Mouse (Mus musculus): ENCODE results near the gene Eddm3b.

- no peak for TF ChIP-seq POLR2A (IDR thresholded peaks at IDR 0.05; ENCODE audit: low read depth, low read length)
- no peak for TF ChIP-seq CTCF (IDR thresholded peaks at IDR 0.05; ENCODE audit: borderline replicate concordance, insufficient read depth, low read length)
Measured at GRCm38 (mm10) chr14:51089674-51090076, 24.6 kb upstream of the Eddm3b start.
